Mouse (Mus musculus) heart, postnatal 0 days (tissue): Measurements from ENCODE around the gene Cox7a2l. TPM values are rescaled to one million over a fixed set of nuclear protein-coding genes. Genes with fewer than 3 reads are reported as not detected.

Experiments
- ATAC-seq: fragments of 200-750 bp; cut with Nextera tagmentation; 2 replicates; pipeline ENCODE4 v1.8.0; 2017; ENCODE audit warnings: low read depth, moderate number of reproducible peaks, moderate library complexity; ENCODE audit not compliant: insufficient read depth
- DNase-seq: peaks from one replicate; pipeline ENCODE4 v3.0.0-alpha.2; 2016; ENCODE audit warnings: low spot score
- H3K27ac ChIP-seq: fragments of 300-500 bp; sonication (generic); 2 replicates; pipeline ENCODE4 v1.5.1; 2014; ENCODE audit warnings: low read depth, mild to moderate bottlenecking
- H3K27me3 ChIP-seq: fragments of 300-500 bp; sonication (generic); 2 replicates; pipeline ENCODE4 v1.6.1; 2014; ENCODE audit warnings: low read length, mixed read lengths; ENCODE audit not compliant: control insufficient read depth, insufficient read depth
- H3K36me3 ChIP-seq: fragments of 300-500 bp; sonication (generic); replicated peaks from 2 replicates; pipeline ENCODE4 v1.6.1; 2014; ENCODE audit warnings: low read length, mixed read lengths; ENCODE audit not compliant: control insufficient read depth, insufficient read depth
- H3K4me1 ChIP-seq: fragments of 300-500 bp; sonication (generic); 2 replicates; pipeline ENCODE4 v1.6.1; 2014; ENCODE audit warnings: antibody characterized with exemption; ENCODE audit not compliant: control insufficient read depth, insufficient read depth
- H3K4me2 ChIP-seq: fragments of 300-500 bp; sonication (generic); 2 replicates; pipeline ENCODE4 v1.6.1; 2014; ENCODE audit warnings: low read depth, mild to moderate bottlenecking, low read length, moderate library complexity
- H3K4me3 ChIP-seq: fragments of 300-500 bp; sonication (generic); 2 replicates; pipeline ENCODE4 v1.5.1; 2014; ENCODE audit warnings: low read depth, low read length
- H3K9ac ChIP-seq: fragments of 300-500 bp; sonication (generic); replicated peaks from 2 replicates; pipeline ENCODE4 v1.6.1; 2014; ENCODE audit warnings: low read depth, low read length, mixed read lengths
- H3K9me3 ChIP-seq: fragments of 300-500 bp; sonication (generic); replicated peaks from 2 replicates; pipeline ENCODE4 v1.6.1; 2016; ENCODE audit warnings: low read length; ENCODE audit not compliant: control insufficient read depth
- CTCF ChIP-seq: IDR thresholded peaks from 2 replicates; pipeline ENCODE4 v1.5.1; 2016; ENCODE audit warnings: antibody characterized with exemption, control low read depth, low read depth
- EP300 ChIP-seq: IDR thresholded peaks from 2 replicates; pipeline ENCODE4 v1.6.1; 2016; ENCODE audit warnings: antibody characterized with exemption, low read depth
- WGBS: fragments of 180-500 bp; shearing (Covaris S2); extraction: QIAGEN DNeasy Blood & Tissue Kit; methylation state at CpG from one replicate; pipeline ENCODE4 v1.1.7; 2014; 5-methylcytosine and 5-hydroxymethylcytosine counted together
- polyA plus RNA-seq: library from polyadenylated mRNA; unstranded; fragments of >200 nt; fragmentation: Nextera tagmentation; extraction: Ambion mirVana; gene quantifications from 2 replicates; pipeline ENCODE4 v1.2.1, GENCODE M21; 2015
- total RNA-seq: library from RNA; depleted of rRNA; stranded (reverse); fragments of >200 nt; gene quantifications from 2 replicates; pipeline ENCODE4 v1.2.3, GENCODE M21; 2014; ENCODE audit warnings: low replicate concordance; rRNA removed

Gene Cox7a2l
- total and polyA plus RNA-seq, 2 experiments from 2014 or later = 339 to 487 TPM

- H3K9ac ChIP-seq = no peak overlapping the region
- TF ChIP-seq CTCF = no peak
- no peak for TF ChIP-seq EP300
- DNase-seq (no peak), ATAC-seq (no peak)
- no peaks in the 10 kb centered on the region for H3K27me3 ChIP-seq
- H3K4me1 ChIP-seq = no peaks in the 10 kb centered on the region
- H3K36me3 ChIP-seq = peaks cover 60% of the 10 kb centered on the region
- H3K4me2 ChIP-seq = no peak overlapping the region
- no peak overlapping the region for H3K4me3 ChIP-seq
- no peaks in the 10 kb centered on the region for H3K9me3 ChIP-seq
- WGBS = 70% methylated on average over 6 of the region's 6 CpGs
- H3K27ac ChIP-seq = no peak overlapping the region
Observed at GRCm38 (mm10) chr17:83466697-83467251, 50.4 kb downstream of the Cox7a2l start.

DNA sequence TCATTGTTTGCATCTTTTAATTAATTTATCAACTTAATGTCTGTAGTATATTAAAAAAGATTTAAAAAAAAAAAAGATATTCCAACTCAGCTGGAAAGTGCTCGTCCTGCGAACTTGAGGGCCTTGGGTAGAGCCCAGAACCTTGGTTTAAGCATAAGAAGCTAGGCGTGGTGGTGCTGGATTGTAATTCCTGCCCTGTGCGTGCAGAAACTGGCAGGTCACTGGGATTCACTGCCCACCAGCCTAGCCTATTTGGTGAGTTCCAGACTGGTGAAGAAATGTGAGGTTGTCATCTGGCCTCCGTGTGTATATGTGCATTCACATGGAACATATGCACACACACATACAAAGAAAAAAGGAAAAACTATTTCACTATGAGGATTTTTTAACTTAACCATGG is 51.2 kb downstream of the Cox7a2l start:
- no peak for ATAC-seq
- peaks cover 53% of the 10 kb centered on the region for H3K36me3 ChIP-seq

DNA sequence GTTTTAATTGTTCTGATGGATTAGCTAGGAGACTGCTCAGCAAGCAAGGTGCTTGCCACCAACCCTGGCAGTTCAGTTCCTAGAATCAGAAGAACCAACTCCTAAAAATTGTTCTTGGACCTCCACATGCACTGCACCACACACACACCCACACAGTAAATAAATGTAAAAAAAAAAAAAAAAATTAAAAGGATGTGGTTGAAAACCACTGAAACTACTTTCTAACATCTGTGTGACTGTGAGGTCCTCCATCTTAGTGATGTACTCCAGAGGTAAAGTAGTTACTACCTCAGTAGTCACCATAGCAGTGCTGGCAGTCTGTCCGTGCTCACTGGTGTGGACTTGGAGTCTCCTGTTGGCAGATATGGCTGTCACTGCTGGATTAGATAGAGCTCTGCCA is 59.9 kb downstream of the Cox7a2l start:
- H3K4me1 ChIP-seq = no peaks in the 10 kb centered on the region
- H3K9me3 ChIP-seq = no peaks in the 10 kb centered on the region
- no peak for DNase-seq
- H3K4me2 ChIP-seq = no peak overlapping the region
- H3K4me3 ChIP-seq = no peak overlapping the region
- no peak for ATAC-seq
- TF ChIP-seq EP300 = no peak
- TF ChIP-seq CTCF = no peak
- H3K9ac ChIP-seq = no peak overlapping the region
- WGBS = 65% methylated on average over 1 of the region's 1 CpGs
- peaks cover 57% of the 10 kb centered on the region for H3K36me3 ChIP-seq
- H3K27ac ChIP-seq = no peak overlapping the region
- H3K27me3 ChIP-seq = no peaks in the 10 kb centered on the region

More for the DNA sequence above, 51.2 kb downstream of the Cox7a2l start:
- TF ChIP-seq EP300 = no peak
- no peak for TF ChIP-seq CTCF
- H3K9me3 ChIP-seq = no peaks in the 10 kb centered on the region
- H3K27me3 ChIP-seq = no peaks in the 10 kb centered on the region
- no peak overlapping the region for H3K4me3 ChIP-seq
- DNase-seq = no peak
- H3K27ac ChIP-seq = no peak overlapping the region
- H3K4me2 ChIP-seq = no peak overlapping the region
- no peak overlapping the region for H3K9ac ChIP-seq
- H3K4me1 ChIP-seq = no peaks in the 10 kb centered on the region
- WGBS = 90% methylated on average over 5 of the region's 5 CpGs

DNA sequence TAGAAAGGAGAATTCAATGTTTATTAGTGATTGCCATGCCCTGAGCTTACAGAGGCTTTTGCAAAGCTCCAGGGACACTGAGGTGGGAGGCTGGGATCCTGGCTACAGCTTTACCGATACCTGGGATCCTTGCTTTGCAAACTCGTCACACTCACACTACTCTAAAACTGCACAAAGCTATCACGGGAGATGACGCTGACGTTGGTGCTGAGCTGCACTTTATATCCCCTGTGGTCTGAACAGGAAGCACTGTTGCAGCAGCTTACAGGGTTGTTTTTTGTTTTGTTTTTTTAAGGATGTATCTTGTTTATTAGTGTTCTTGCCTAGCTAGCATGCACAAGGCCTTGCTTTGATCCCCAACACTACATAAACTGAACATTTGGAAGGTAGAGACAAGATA is 63.5 kb downstream of the Cox7a2l start:
- Histone ChIP-seq H3K4me3 (no peak overlapping the region), H3K27ac (no peak overlapping the region), H3K9ac (no peak overlapping the region), H3K9me3 (no peaks in the 10 kb centered on the region), H3K36me3 (peaks cover 84% of the 10 kb centered on the region), H3K27me3 (no peaks in the 10 kb centered on the region), H3K4me2 (no peak overlapping the region), H3K4me1 (no peaks in the 10 kb centered on the region)
- TF ChIP-seq CTCF (no peak), EP300 (no peak)
- ATAC-seq (no peak), DNase-seq (no peak)
- WGBS = 78% methylated on average over 5 of the region's 5 CpGs

- Histone ChIP-seq H3K27me3 (no peaks in the 10 kb centered on the region), H3K9ac (no peak overlapping the region), H3K36me3 (peaks cover 79% of the 10 kb centered on the region), H3K4me2 (no peak overlapping the region), H3K9me3 (no peaks in the 10 kb centered on the region), H3K4me3 (no peak overlapping the region), H3K4me1 (no peaks in the 10 kb centered on the region), H3K27ac (no peak overlapping the region)
- ATAC-seq (no peak), DNase-seq (no peak)
- WGBS = 88% methylated on average over 8 of the region's 8 CpGs
- TF ChIP-seq EP300 = no peak
Observed at GRCm38 (mm10) chr17:83452451-83452850, 64.7 kb downstream of the Cox7a2l start.

Other genes starting within 250 kb of the Cox7a2l start
- 11.6 and 15.6 TPM in 2 replicates for gene Eml4, start 166.4 kb downstream of the Cox7a2l start, total RNA-seq
- gene Eml4, start 166.4 kb downstream of the Cox7a2l start, polyA plus RNA-seq = 4.5 and 5.0 TPM in 2 replicates
- gene Kcng3, start 114.6 kb upstream of the Cox7a2l start, total RNA-seq = not detected in 2 replicates
- not detected in 2 replicates for gene Kcng3, start 114.6 kb upstream of the Cox7a2l start, polyA plus RNA-seq
- gene Mta3, start 188.8 kb upstream of the Cox7a2l start, total RNA-seq = 28.3 and 34.7 TPM in 2 replicates
- 34.3 and 34.6 TPM in 2 replicates for gene Mta3, start 188.8 kb upstream of the Cox7a2l start, polyA plus RNA-seq